13 mouse cellular contexts compared by ENCODE assay signal in genomic region chr11:61036639-61037038, GRCm38 (mm10). TPM values are rescaled to one million over a fixed set of nuclear protein-coding genes. Genes with fewer than 3 reads are reported as not detected.
"Had no signal": no experiment of that assay in that cellular context is flagged by ENCODE, and none has a peak within 500 bp of the region (broad histone marks: within the 10 kb centered on the region; RNA-seq: fewer than 3 reads in every experiment).

No protein-coding gene starts in this region.

- DNase-seq: retina, postnatal 1 day; right cerebral cortex, adult 18-20 months; right cerebral cortex, postnatal 14 days; right cerebral cortex, postnatal 25 days; right cerebral cortex, postnatal 4 days; spleen, adult 18-20 months; thymus, adult 18-20 months; thymus, adult 2 months; thymus, postnatal 14 days; thymus, postnatal 25 days; thymus, postnatal 36 days; thymus, postnatal 4 days had no signal

RNA-seq across cellular contexts. Expression of gene Kcnj12, which starts 14.3 kb away (rescaled TPM):
- total RNA-seq: neutrophil, adult 5-6 weeks had no signal
